Mouse (Mus musculus) kidney, adult 2 months (tissue): ENCODE measurements around the gene Gkn2.

Experiments
- CTCF ChIP-seq: fragments of 200-500 bp; conservative IDR thresholded peaks from 2 replicates; pipeline ENCODE4 v1.5.1; 2011; ENCODE audit warnings: low read depth, mild to moderate bottlenecking, control low read depth, low read length, moderate library complexity, mixed read lengths; ENCODE audit not compliant: insufficient read depth, insufficient read length
- POLR2A ChIP-seq: fragments of 200-500 bp; IDR thresholded peaks from one replicate; pipeline ENCODE4 v1.6.1; 2011; ENCODE audit warnings: low read depth, low read length, control low read depth

DNA sequence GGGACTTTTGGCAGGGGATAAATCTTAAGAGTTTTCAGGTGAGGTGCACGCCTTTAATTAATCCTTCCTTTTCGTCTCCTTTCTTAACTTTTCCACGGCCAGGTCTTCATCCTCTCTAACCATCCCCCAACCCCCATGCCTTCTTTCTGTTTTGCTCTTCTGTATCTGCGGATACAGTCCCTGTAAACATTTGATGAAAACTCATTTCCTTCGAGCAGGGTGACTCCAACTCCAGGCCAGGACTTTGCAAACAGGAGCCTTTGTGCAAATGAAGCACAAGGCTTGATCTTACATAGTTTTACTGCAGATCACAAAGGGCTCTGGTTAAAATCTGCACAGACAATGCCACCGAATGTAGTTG lies 37.2 kb upstream of the Gkn2 start:
- TF ChIP-seq CTCF (no peak), POLR2A (no peak)
